Mouse (Mus musculus) testis, postnatal 14 days (tissue): ENCODE measurements at regions not wholly inside any gene's neighbourhood (a gene's known extent, or its start where the extent isn't known, plus 50 kb on each side); places are given as distances from the start of the nearest gene placed in this dataset.
A peak's percentile ranks its signal among the peaks of the same experiment; 100 is the strongest.

Experiments
- DNase-seq: peaks from one replicate; pipeline ENCODE4 v3.0.0; 2021; ENCODE audit warnings: low spot score

DNA sequence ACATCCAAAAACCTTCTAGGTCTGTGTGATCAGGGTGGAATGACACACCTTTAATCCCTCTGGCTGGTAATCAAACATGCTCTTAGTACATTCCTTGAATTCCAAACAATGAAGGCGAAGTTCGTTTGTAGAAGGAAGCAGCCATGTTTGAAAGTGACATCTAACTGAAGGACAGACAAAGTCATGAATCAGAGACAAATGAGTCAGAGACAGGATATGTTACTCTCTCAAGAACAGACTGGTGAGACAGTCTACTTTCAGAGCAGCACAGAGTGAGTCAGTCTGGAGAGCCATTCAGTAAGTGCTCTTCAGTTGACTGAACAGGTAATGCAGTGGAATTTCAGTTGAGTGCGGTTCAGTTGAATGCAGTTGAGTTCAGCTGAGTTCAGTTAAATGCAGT is 150.4 kb downstream of the Cpe start:
- no peak for DNase-seq

GRCm38 (mm10) chr8:64539846-64540472 is 152.9 kb downstream of the Cpe start:
- DNase-seq, result no peak

DNA sequence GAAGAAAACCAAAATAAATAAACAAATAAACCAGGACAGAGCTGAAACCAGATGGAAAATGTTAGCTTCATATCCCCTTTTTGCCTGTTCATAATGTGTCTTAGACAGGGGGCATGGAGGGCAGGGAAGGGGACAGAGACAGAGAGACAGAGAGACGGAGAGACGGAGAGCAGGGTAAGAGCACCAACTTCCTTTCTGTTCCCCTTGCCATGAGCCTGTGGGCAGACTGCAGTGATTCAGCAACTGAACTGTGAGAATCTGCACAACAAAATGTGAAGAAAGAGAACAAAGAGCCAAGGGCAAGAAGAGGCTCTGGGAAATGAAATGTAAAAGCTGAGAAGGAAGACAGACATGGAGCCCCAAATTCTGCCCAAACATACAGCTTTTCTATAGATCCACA is 161.1 kb downstream of the Cpe start:
- no peak for DNase-seq

- DNase-seq, result no peak
These were observed 170.3 kb downstream of the Cpe start for GRCm38 (mm10) chr8:64522441-64523102.

DNA sequence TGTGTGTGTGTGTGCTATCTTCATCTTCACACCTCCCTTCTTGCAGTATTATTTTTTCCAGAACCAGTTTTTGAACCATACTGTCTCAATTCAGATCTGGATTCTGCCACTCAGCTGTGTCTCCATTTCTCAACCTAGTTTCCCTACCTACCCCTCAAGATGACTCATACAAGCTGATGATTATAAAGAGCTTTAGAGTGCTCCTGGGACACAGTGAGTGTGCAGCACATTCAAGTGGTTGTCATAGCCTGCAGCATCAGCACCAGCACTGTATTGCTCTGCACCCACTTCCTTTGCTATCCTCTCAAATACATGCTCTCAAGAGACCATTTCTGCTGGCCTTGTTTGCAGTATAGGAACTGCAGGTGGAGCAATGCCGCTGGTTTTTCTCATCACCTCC is 173.2 kb downstream of the Cpe start:
- no peak for DNase-seq

GRCm38 (mm10) chr8:64515923-64516322 is 176.9 kb downstream of the Cpe start:
- DNase-seq, result no peak

DNA sequence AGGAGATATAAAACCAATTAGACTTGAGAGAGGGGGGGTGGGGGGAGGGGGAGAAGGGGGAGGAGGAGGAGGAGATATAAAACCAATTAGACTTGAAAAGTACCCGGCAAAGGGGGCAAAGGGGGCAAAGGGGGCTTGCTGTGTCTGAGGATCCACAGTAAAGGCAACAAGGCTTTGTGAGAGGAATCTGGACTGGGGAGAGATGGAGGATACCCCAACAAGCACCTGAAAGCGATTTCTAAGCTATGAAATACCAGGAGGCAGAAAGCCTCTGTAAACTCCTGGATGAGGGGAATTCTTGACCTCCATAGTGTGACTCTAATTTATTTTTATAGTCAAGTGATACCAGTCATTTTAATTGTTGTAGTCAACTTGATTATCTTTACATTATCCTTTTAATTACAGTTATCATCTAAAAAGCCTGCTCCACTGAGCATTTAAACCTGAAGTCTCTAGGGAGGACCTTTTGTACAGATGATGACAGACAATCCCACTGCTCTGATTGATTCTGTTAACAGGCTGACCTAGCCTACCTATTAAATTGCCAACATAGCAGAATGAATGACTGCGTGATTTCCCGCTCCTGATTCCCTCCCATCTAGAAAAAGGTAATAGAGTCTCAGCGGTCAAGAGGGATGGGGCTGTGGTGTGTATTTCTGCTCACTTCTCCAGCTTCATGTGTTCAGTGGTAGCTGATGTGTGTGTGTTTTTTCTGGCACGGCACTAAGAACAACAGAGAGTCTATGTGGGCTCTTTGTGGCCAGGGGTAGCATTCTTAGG is 195.4 kb downstream of the Cpe start:
- no peak for DNase-seq

DNA sequence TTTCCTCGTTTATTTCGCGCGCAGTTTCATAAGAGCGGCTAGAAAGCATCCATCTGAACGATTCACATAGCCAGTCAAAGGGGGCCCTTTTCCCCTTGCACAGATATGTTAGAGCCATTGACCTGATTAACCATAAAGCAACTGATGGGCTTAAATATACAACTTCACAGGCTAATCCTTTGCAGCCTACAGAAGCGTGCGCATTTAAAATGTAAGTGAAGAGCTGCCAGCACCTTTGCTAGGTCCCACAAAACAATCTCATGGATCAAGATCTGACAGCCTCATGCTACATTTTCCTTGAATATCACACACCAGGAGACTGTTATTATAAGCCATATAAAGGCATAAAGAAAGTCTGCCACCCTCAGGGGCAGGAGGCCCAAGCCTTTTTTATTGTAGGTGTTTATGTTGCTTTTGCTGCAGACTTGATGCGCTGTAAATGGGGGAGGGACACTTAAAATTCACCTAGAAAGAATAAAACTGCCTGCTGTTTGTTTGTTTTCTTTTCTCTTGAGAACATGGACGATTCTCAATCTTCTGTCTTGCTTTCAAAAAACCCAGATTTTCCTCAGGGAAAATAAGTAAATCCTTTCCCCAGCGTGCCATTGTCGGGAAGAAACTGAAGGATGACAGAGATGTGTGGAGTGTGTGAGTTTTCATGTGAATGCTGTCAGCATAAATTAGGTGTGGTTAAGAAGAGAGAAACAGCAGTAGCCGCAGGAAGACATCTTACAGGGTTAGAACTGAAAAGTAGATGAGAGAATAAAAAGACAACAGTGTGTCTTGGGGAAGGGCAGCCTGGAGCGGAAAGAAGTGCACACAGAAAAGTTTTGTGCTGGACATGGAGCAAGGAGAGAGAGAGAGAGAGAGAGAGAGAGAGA is 196.3 kb downstream of the Cpe start:
- DNase-seq, result no peak

GRCm38 (mm10) chr8:64491561-64491960 is 201.3 kb downstream of the Cpe start:
- DNase-seq, result no peak

DNA sequence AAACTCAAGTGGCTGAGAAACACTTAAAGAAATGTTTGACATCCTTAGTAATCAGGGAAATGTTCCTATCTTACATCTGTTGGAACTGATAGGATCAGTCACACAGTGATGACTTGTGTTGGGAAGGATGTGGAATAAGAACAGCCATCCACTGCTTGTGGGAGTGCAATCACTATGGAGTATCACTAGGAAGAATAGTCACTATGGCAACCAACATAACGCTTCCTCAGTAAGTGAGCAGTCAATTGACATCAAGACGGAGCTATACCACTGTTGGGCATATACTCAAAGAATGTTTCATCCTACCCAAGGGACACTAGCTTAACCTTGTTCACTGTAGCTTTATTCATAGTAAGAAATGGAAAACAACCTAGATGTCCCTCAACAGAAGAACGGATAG is 204.8 kb downstream of the Cpe start:
- no peak for DNase-seq

DNA sequence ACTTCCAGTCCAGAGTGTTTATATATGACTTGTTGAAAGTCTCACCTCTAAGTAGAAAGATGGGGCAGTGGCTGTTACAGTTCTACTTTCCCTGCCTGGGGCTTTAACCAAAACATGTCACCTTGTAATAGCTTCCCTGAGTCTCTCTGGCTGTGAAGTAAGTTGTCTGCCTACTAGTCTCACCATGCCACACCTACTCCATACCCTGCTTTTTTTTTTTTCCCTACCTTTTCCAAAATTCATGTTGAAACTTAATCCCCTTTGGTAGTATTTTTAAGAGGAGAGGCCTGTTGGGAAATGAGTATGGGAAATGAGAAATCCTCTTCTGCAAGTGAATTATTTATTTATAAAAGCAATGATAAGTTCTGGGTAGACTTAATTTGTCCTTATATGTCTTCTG is 219.6 kb downstream of the Cpe start:
- no peak for DNase-seq

GRCm38 (mm10) chr8:64472801-64473270 is 220.0 kb downstream of the Cpe start:
- DNase-seq, result no peak

DNA sequence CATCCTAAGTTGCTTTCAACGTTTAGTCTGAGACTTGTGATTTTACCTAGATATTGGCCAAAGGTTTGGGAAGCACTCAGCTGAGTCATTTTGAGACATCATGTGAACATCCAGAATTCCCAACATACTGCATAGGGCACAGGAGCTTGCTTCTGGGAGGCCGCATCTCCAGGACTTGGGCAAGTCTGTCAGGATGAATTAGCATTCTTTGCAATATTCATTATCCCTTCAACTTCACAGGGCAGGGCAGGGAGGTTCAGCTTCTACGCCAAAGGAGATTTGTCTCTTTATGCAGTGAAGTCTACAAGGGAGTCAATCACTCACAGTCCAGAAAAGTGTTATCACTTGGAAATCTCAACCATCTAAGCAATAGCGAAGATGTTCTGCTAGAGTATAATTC is 231.7 kb downstream of the Cpe start:
- no peak for DNase-seq

DNA sequence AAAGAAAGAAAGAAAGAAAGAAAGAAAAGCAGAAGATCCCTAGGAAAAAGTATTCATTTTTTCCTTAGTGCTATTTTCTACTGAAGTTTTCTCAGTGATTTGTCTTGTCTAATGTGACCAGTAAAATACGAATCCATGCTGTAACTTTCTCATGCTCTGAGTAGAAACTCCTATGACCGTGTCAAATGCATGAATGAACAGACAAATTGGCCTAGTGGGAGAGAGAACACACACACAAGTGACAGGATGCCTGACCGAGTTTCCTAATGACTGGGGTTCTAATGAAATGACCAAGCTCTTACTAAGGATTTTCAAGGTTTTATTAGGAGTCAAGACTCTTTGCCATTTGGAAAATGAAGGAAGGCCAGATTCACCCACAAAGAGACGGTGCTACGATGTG is 235.9 kb downstream of the Cpe start:
- no peak for DNase-seq

GRCm38 (mm10) chr8:64454736-64455135 is 238.1 kb downstream of the Cpe start:
- peak; percentile 67 for DNase-seq

- no peak for DNase-seq
These were observed 239.3 kb upstream of the Tll1 start for GRCm38 (mm10) chr8:64445366-64445765.

- no peak for DNase-seq
These were observed 238.4 kb upstream of the Tll1 start for GRCm38 (mm10) chr8:64444429-64444828.

DNA sequence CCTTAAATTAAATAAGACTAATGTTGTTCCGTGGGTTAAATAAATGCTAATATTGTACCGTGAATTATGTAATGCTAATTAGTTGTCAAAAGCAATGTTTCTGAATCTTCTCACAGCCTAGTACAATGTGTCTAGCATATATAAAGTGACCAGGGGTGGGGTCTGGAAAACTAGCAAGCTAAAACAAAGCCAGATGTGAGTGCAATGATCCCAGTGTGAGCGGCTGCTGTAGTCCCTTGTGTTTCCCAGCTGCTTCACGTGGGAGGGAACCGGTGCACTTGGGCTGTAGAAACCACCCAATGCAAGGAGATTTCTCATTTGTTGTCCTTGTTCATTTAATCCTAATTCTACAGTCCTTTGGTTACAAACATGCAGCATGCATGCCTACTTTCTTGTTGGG is 232.4 kb upstream of the Tll1 start:
- DNase-seq, result no peak

DNA sequence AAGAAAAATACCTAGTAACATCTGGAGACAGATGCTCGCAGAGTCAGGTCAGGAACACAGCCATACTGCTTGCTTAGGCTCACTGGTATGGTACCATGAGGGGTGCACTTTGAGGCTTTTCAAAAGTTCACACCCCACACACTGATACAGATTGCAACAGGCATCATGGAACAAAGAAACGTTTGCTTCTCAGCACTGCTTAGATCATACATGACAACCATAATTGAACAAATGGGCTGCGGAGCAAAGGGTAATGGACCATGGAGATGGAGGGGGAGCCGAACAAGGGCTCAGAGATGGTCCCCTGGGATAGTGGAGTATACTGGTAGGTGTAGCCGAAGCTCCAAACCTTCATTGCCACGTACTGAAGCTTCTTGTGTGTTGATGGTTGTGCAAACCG is 228.6 kb upstream of the Tll1 start:
- DNase-seq, result no peak

- DNase-seq, result no peak
These were observed 216.8 kb upstream of the Tll1 start for GRCm38 (mm10) chr8:64422850-64423214.

DNA sequence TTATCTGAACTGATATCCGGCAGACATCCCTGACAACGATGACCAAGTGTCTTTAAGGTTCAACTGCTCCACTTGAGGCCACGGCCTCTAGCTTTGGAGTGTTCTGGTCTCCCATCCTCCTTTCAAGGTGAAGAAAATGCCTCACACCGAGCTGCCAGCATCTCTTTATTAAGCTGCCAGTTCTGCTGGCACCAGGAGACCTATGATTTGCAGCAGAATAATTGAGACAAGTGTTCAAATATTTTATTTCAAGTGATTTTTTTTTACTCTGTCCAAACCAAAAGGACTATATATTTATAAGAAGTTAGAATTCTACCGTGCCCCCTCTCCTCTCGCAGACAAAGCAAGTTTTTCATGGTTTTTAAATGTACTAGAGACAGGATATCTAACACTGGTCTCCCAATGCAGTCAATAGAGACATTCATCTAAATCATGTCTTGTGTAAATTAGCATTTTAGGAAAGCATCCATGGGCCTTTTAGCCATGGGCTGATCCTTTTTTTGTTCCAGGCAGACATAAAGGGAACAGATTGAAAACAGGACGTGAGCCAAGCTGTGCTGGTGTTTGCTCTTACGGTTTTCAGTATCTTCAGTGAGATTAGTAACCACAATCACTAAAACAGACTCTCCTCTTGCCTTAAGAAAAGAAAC is 216.3 kb upstream of the Tll1 start:
- DNase-seq, result no peak
